Mouse (Mus musculus) heart, postnatal 0 days (tissue): Measurements from ENCODE around the gene Lamb2.

Experiments used
- CTCF ChIP-seq: IDR thresholded peaks from 2 replicates; pipeline ENCODE4 v1.5.1; 2016; ENCODE audit warnings: antibody characterized with exemption, control low read depth, low read depth
- EP300 ChIP-seq: IDR thresholded peaks from 2 replicates; pipeline ENCODE4 v1.6.1; 2016; ENCODE audit warnings: antibody characterized with exemption, low read depth

- TF ChIP-seq CTCF, result no peak
- TF ChIP-seq EP300, result no peak
Observed at GRCm38 (mm10) chr9:108481520-108482210, 2.1 kb downstream of the Lamb2 start.
